Mouse (Mus musculus) thymus, postnatal 36 days (tissue): Measurements from ENCODE around the gene Gtpbp1.

ENCODE experiments used
- DNase-seq, 2 experiments: peaks; one replicate each; pipeline ENCODE4 v3.0.0; 2022; ENCODE audit warnings: mixed read lengths in 2 of 2

Gene Gtpbp1

GRCm38 (mm10) chr15:79686046-79686869, 4.4 kb upstream of the Gtpbp1 start:
- no peak for DNase-seq

GRCm38 (mm10) chr15:79687175-79687574, 3.5 kb upstream of the Gtpbp1 start:
- DNase-seq, result no peak

DNA sequence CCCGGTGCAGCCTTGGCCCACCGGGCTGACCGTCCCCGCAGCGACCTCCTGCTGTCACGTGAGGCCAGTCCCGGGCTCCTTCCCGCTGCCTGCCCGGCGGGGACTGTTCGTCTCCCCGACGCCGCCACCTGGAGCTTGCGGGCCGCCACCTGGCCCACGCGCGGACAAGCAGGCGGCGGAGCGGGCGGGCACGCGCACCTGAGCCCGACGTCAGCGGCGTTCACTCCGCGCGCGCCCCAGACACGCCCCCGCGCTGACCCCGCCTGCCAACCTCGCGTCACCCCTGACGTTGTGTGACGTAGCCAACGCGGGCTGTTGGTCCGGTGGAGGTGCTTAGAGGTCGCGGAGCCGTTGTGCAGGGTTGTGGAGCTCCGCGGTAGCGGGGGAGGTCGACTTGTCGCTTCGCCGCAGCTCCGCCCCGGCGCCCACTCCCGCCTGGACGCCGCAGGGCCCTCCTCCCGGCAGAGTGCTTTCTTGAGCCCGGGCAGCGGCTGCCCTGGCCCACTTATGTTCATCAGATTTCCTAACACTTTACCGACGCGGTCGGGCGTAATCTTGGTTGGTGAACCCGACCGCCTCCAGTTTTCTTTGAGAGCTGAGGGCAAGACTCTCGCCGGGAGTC, 2.9 kb upstream of the Gtpbp1 start, which contains the start of gene Josd1:
Josd1 (minus strand) TSS at position 274 of the 622 bp plus-strand sequence.
- DNase-seq, result peak; percentile 97 to 98

DNA sequence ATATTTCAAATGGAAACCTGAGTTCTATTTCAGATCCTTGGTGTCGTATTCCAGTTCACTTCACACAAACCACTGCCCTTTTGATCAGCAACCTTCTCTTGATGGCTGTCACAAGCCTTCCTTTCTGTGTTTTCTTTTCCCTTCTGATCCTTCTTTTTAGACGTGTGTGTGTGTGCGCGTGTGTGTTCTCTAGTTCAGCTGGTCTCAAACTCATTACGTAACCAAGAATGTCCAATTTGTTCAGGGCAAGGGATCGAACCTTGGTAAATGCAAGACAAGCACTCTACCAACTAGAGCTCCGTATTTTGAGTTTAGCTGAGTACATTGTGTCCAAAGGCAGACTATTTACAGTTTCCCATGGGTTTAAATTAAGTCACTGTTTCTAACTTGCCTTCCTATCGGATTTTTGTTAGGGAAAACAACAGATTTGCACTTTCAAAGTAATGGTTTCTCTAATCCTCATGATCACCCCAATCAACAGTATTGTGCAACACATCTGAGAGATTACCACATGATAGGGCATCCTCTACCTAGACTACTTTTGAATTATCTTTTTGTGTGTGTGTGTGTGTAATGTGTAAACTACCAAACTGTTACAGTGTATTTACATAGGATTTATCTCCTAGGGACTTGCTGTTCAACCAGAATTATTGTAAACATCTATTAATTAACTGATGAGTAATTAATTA, 2.2 kb upstream of the Gtpbp1 start:
- no peak for DNase-seq

DNA sequence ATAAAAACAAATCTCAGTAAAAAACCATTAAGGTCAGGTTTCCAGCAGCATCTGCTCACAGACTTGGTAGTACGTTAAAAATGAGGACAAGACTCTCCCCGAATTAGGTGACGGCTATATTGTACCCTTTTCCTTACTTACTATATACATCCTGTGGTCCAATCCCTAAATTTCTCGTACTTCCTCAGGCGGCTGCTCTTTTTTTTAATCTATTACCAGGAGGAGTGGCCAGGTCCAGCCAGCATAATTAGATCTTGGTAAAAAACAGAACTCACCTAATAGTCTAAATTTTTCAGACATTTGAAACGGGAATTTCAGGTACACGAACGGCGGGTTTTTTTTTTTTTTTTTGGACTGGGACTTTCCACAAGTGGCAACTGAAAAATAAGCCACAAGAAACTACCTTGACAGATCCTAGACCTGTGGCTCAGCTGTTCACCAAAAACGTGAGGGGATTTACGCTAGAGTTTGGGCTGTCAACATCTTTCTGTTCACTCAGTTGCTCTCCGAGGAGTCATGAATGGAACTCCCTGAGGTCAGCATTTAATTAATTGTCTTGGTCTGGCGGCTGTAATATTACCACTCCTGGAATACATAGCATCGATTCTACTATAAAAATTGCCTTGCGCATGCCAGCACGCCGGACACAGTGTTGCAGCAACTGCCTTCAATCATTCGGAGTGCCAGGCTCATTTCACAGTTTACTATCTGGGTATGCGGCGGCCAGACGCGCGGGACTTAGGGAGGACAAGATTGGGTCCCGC, 801 bp upstream of the Gtpbp1 start:
- no peak for DNase-seq

DNA sequence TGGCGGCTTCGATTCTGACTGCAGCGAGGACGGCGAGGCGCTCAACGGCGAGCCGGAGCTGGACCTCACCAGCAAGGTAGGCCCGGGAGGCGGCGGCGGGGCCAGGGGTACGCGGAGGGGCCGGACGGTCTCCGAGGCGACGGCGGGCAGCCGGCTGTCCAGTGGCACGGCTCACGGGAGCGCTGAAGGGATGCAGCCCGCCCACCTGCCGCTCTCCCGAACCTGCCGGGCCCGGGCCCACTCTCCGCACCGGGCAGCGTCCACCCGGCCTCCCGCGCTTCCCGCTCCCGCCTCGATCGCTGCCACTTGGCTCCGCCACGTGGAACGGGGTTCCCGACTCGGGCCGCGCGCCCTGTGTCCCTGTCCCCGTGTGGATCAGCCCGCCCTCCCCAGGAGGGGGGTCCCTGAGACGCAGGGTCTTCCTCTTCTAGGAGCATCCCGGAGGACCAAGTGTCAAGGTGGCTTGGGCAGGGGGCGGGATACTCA, 421 bp downstream of the Gtpbp1 start:
- peak in 1 of 2 experiments; percentile 66 for DNase-seq

DNA sequence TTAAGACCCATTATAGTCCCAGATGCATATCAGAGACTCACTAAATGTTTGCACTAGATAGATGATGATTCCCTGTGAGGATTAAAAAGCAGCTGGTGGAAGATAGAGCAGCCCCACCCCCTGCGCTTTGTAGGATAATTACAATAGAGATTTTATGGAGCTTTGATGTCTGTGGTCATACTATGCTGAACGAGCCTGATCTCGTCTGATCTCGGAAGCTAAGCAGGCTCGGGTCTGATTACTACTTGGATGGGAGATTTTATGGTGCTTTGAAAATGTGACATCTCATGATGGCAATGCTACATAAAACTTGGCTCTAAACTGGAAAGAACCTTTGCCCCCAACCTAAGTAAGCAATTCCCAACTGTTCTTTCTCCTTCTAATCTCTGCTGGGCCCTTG, 1.7 kb downstream of the Gtpbp1 start:
- DNase-seq, result no peak

DNA sequence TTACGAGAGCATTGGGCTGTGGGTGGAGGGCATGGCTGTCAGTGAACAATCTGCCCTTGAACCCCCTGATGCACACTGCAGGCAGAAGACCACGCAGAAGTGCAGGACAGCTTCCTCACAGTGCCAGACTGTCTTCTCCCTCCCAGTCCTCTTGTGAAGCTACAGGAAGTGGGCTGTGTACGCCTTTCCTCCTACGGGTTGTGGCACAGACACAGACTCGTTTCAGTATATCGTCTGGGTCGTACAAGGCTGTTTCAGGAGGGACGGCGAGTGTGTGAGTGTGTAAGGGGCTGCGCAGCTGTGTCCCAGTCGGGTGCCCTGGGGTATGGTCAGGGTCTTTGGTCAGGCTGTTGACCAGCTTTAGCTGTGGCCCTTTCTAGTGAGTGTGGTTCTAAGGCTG, 3.1 kb downstream of the Gtpbp1 start:
- peak; percentile 67 to 68 for DNase-seq

DNA sequence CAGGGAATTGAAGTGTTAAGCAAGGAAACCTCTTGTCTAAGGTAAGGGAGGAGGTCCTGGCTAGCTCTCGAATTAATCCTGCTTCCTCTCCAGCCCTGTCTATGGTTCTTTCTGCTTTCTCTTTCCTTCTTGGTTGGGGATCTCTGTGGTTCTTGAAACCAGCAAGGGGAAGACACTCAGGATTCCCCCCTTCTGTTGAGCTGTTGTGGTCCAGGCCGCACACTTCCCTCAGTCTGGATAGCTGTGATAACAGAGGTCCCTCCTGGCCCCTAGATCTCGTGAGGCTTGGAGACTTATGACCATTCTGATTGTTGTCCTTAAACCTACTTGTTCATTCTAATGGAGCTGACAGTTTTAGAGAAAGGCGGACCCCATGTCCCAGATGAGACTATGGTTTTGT, 3.9 kb downstream of the Gtpbp1 start:
- DNase-seq, result no peak

DNA sequence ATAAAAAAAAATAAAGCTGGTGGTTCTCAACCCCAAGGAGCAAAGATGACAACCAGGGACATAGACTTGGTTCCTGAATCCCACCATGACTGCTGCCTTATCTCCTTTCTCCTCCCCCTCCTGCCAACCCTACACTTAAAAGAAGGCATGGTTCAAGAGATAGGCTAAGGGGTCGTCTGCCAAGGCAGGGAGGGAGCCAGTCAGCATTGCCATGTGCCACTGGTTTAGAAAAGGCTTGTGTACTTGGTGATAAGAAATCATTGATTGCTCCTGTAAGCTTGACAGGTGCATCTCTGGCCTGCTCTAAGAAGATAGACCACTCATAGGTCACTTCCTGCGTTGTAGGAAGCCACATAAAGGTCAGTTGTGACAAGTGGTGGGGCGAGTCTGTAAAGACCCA, 4.9 kb downstream of the Gtpbp1 start:
- DNase-seq, result no peak

- no peak for DNase-seq
These were observed 5.9 kb downstream of the Gtpbp1 start for GRCm38 (mm10) chr15:79696508-79696907.

DNA sequence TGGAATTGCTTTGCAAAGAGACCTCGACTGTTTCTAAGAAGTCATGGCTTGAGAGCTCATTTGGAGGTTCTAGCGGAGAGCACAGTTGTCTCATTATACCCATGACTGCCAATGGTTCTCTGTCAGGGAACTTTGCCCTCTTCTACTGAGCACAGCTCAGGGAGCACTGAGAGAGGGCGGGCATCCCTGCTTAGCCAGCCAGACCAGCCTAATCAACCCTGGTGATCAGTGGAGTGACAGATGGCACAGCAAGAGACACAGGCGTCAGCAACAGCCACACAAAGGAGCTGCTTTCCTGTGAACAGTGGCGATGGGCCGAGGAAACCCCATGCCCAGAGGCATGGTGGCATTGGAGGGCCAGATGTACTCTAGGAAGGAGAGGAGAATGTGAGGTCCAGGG, 6.4 kb downstream of the Gtpbp1 start:
- no peak for DNase-seq

DNA sequence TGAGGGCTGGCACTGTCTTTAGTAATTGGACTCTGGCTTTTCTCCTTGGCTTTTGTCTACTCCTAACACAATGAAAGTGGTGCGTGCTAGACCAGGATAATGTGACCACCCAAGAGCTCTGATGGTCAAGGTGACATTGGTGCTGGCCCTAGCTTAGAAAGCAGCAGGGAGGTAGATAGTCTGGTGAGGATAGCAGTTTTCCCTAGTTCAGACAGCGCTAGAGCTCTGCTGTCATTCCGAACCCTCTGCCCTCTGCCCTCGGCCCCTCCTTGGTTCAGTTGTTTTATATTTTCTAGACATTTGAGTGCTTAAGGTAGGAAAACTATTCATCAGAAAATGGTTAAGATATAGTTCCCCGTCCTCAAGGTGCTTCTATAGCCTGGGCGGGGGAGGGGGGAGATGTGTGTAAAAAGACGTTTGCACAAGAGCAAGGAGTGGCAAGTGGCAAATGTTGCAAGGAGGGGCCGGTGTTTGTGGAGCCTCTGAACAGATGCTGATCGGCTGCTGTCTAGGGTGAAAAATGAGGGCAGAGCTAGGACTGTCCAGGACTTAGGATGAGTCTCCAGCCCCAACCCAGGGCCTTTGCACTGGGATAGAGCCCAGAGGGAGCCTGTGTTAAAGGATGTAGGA, 7.0 kb downstream of the Gtpbp1 start:
- DNase-seq, result no peak

DNA sequence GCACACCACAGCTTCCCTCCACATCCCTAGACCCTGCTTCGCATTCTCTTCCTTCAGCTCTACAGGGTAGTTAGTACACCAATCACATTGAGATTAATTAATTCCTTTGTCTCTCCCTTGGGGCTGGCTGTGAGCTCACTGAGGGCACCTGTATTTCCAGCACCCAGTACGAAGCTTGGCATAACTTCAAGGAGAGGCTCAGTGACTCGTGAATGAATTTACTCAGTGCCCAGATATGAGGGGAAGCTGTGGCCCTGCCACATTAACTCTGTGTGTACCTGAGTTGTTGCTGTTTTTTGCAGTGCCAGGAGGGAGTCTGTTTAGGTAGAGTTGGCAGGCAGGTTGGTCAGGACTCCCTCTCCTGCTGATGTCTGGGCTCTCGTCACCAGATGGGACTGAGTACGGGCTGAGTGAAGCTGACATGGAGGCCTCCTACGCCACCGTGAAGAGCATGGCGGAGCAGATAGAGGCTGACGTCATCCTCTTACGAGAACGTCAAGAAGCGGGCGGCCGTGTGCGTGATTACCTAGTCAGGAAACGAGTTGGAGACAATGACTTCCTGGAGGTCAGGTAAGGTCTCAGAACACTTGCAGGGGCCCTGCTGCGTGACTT, 16.1 kb downstream of the Gtpbp1 start:
- DNase-seq, result no peak

DNA sequence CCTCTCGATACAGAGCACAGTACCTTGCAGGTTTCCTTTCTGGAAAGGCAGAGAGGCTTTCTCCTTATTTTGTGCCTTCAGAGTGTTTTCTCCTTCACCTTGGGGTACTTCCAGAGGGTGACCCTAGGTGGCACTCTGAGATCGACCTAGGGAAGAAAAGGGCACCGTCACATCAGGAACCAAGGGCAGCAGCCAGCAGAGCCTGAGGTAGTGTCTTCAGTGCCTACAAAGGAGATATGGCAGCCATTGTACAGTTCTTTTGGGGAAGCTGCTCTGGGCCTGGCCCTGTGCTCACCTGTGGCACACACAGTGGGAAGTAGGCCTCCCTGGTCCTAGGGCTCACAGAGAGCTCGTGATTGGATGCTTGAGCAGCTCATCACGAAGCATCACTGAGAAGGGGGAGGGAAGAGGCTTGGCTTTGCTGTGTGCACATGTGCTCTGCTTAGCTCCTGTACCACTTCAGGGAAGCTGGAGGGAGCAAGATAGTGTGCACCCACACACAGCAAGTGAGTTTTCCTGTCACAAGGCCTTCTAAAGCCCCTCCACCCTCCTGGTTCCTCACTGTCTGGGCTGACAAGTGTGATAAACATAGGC, 17.7 kb downstream of the Gtpbp1 start:
- DNase-seq, result no peak

DNA sequence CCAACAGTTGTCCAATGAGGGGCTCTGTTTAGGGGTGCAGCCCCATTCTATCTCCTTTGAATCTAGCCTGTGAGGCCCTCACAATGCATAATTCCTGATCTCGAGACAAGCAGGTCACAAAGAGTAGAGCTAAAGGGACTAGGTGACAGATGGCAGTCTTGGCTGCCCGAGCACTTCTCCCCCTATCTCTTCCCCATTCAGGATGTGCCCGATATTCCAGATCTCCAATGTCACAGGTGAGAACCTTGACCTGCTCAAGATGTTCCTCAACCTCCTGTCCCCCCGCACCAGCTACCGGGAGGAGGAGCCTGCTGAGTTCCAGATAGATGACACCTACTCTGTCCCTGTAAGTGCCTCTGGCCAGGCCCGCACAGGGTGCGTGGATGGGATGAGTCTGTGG, 25.0 kb downstream of the Gtpbp1 start:
- no peak for DNase-seq

GRCm38 (mm10) chr15:79716710-79717109, 26.1 kb downstream of the Gtpbp1 start:
- no peak for DNase-seq

GRCm38 (mm10) chr15:79720267-79720666, 29.6 kb downstream of the Gtpbp1 start:
- DNase-seq, result no peak

- no peak for DNase-seq
These were observed 30.2 kb downstream of the Gtpbp1 start for GRCm38 (mm10) chr15:79720796-79721195.

DNA sequence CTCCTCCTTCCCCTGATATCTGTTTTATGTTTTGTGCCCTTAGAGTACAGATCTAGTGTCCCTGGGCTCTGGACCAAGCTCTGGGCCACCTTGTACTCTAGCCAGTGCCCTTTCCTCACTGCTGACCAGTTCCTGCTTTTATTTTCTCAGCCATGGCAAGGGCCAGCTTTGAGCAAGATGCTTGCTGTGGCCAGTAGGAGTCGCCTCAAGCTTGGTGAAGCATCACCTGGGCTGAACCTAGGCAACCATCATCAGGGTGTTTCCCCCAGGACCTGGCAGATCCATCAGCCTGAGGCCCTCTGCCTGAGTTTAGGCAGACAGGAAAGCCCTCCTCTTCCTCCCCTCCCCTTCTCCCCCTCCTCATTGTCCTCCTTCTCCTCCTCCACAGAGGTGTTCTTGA, 32.8 kb downstream of the Gtpbp1 start:
- DNase-seq, result peak; percentile 46 to 49

DNA sequence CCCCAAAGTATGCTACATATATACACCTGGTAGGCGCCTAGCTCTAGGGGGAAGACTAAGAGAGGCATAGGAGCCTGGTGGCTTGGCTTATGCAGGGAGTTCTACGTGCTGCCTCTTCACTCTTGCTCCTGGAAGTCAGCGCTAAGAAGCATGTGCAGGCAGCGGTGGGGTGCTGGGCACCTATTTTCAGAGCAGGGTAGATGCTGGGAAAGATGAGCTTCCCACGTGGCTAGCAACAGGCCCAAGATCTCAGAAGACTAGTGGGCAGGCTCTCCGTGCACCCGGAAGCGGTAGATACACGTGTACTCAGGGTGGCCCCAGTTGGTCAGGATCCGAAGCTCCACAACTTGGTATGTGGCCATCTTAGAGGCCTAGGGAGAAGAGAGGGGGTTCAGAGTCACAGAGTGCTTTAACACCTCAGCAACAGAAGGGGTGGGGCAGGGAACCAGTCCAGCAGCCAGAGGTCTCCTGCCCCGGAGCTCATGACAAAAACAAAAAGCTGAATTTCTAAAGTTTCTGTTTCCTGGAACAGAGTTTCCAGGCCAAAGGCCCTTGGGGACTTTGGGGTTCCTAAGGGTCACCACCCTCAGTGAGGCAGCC, 34.6 kb downstream of the Gtpbp1 start:
- DNase-seq, result no peak
